Mouse (Mus musculus) stomach, postnatal 0 days (tissue): ENCODE data around the gene Capn11. TPM values are rescaled to one million over a fixed set of nuclear protein-coding genes. Genes with fewer than 3 reads are reported as not detected.

Experiments
- ATAC-seq: fragments of 200-750 bp; cut with Nextera tagmentation; 2 replicates; pipeline ENCODE4 v1.8.0; 2017; ENCODE audit not compliant: low FRiP score, low TSS enrichment
- DNase-seq: peaks from one replicate; pipeline ENCODE4 v3.0.0-alpha.2; 2016; ENCODE audit warnings: low spot score
- H3K27ac ChIP-seq: fragments of 300-500 bp; sonication (generic); replicated peaks from 2 replicates; pipeline ENCODE4 v1.5.1; 2014; ENCODE audit warnings: mild to moderate bottlenecking, control low read depth
- H3K27me3 ChIP-seq: fragments of 300-500 bp; sonication (generic); 2 replicates; pipeline ENCODE4 v1.6.1; 2014; ENCODE audit warnings: low read length; ENCODE audit not compliant: control insufficient read depth, insufficient read depth
- H3K36me3 ChIP-seq: fragments of 300-500 bp; sonication (generic); 2 replicates; pipeline ENCODE4 v1.6.1; 2014; ENCODE audit warnings: low read length, mixed read lengths; ENCODE audit not compliant: control insufficient read depth, insufficient read depth
- H3K4me1 ChIP-seq: fragments of 300-500 bp; sonication (generic); replicated peaks from 2 replicates; pipeline ENCODE4 v1.6.1; 2014; ENCODE audit warnings: antibody characterized with exemption; ENCODE audit not compliant: control insufficient read depth, insufficient read depth
- H3K4me2 ChIP-seq: fragments of 300-500 bp; sonication (generic); replicated peaks from 2 replicates; pipeline ENCODE4 v1.6.1; 2014; ENCODE audit warnings: low read depth, mild to moderate bottlenecking, control low read depth, moderate library complexity
- H3K4me3 ChIP-seq: fragments of 300-500 bp; sonication (generic); 2 replicates; pipeline ENCODE4 v1.5.1; 2014; ENCODE audit warnings: low read depth, low read length, control low read depth
- H3K9ac ChIP-seq: fragments of 300-500 bp; sonication (generic); 2 replicates; pipeline ENCODE4 v1.6.1; 2014; ENCODE audit warnings: mild to moderate bottlenecking, low read length, control low read depth, mixed read lengths
- H3K9me3 ChIP-seq: fragments of 300-500 bp; sonication (generic); 2 replicates; pipeline ENCODE4 v1.6.1; 2016; ENCODE audit warnings: low read length; ENCODE audit not compliant: control insufficient read depth
- CTCF ChIP-seq: IDR thresholded peaks from 2 replicates; pipeline ENCODE4 v1.5.1; 2016; ENCODE audit warnings: antibody characterized with exemption, low read depth, mild to moderate bottlenecking, moderate library complexity
- EP300 ChIP-seq: optimal IDR thresholded peaks from 2 replicates; pipeline ENCODE3; 2016; ENCODE audit warnings: antibody characterized with exemption
- WGBS: fragments of 180-500 bp; shearing (Covaris S2); extraction: QIAGEN DNeasy Blood & Tissue Kit; methylation state at CpG from one replicate; pipeline ENCODE4 v1.1.7; 2014; 5-methylcytosine and 5-hydroxymethylcytosine counted together
- polyA plus RNA-seq: library from polyadenylated mRNA; unstranded; fragments of >200 nt; fragmentation: Nextera tagmentation; extraction: Ambion mirVana; gene quantifications from 2 replicates; pipeline ENCODE4 v1.2.1, GENCODE M21; 2015

The Capn11 gene
- polyA plus RNA-seq, 1 experiment from 2014 or later: 0.06 TPM

DNA sequence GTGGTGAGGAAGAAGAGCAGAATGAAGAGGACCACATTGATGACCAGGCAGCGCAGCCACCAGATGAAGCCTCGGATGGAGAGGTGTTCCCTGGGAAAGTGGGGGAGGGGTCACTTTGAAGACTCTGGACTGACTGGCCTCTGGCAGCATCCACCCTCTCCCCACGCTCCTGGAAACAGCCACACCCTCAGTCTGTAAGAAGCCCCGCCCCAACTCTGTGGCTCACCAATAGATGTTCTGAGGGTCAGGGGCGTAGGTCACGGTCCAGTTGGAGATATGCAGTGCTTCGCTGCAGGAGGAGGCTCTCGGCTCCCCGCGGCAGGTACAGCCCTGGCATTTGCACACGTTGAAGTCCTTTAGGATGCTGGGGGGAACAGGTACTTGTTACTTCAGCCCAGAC, 7.0 kb upstream of the Capn11 start:
- TF ChIP-seq CTCF (no peak), EP300 (no peak)
- ATAC-seq (0 out of 2 replicates have a peak, but pooled peaks have one; percentile 5), DNase-seq (no peak)
- peaks cover 19% of the 10 kb centered on the region for H3K36me3 ChIP-seq
- 67% methylated on average over 11 of the region's 11 CpGs for WGBS
- H3K4me3 ChIP-seq: no peak overlapping the region
- H3K9ac ChIP-seq: no peak overlapping the region
- H3K4me2 ChIP-seq: no peak overlapping the region
- no peaks in the 10 kb centered on the region for H3K9me3 ChIP-seq
- H3K27me3 ChIP-seq: no peaks in the 10 kb centered on the region
- H3K4me1 ChIP-seq: no peaks in the 10 kb centered on the region
- H3K27ac ChIP-seq: no peak overlapping the region

DNA sequence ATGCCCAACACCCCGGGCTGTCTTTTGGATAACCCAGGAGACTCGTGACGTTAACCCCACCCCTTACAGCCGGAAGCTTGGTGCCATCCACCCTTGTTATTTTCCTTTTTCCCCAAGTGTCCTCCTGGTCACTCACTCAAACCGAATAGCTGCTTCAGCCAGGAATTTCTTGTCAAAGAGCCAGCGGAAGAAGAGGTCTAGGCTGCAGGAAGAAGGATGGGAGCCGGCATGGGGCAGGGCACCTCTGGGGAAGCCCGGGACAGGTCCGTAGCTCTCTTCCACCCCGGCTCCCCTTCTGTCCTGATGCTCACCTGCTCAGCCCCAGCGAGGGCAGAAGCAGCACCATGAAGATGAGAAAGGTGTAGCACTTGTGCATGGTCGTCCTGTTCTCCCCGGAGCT, 5.5 kb upstream of the Capn11 start:
- WGBS: 84% methylated on average over 13 of the region's 13 CpGs

DNA sequence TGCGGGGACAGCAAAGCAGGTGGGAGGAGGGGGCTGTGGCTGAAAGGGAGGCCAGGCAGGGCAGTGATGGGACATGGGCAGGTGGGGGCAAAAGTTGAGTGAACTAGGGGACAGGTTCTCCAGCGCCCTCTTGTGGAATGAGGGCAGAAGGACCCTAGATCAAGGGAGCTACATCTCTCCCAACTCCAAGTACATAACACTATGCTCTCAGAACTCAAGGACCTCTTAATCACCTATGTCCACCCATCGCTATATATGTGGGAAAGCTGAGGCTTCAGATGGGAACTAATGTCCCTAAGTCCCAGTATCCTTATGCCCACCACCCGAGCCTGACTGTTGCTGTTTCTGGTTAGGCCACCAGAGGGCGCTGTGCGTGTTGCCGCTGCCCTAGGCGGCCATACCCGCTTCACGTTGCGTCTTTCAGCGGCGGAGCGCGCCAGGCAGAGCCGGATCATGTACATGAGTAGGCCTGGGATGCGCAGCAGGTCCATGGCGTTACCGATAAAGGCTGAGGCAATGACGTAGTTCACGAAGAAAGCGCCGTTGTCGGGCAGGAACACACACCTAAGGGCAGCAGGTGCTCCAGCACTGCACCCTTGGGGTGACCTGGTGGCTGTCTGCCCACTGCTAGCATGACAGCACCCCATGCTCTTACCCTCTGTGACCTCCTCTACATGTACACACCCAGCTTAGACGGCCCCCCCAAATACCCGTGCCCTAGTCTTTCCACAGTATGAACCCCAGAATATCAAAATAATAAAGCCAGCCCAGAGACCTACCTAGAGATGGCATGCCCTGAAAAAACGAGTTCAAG, 4.2 kb upstream of the Capn11 start:
- Histone ChIP-seq H3K4me2 (0 out of 2 replicates have a peak overlapping the region, but pooled peaks have one; percentile 20), H3K27ac (no peak overlapping the region), H3K9ac (no peak overlapping the region), H3K4me1 (no peaks in the 10 kb centered on the region), H3K36me3 (peaks cover 19% of the 10 kb centered on the region), H3K4me3 (no peak overlapping the region), H3K9me3 (no peaks in the 10 kb centered on the region), H3K27me3 (no peaks in the 10 kb centered on the region)
- TF ChIP-seq CTCF (peak; percentile 95), EP300 (no peak)
- WGBS: 33% methylated on average over 27 of the region's 27 CpGs
- DNase-seq: peak; percentile 84
- ATAC-seq: peak; percentile 57

More for the DNA sequence above, 5.5 kb upstream of the Capn11 start:
- Histone ChIP-seq H3K27me3 (no peaks in the 10 kb centered on the region), H3K27ac (no peak overlapping the region), H3K9me3 (no peaks in the 10 kb centered on the region), H3K36me3 (peaks cover 19% of the 10 kb centered on the region), H3K9ac (no peak overlapping the region), H3K4me3 (no peak overlapping the region), H3K4me2 (no peak overlapping the region), H3K4me1 (no peaks in the 10 kb centered on the region)
- no peak for TF ChIP-seq EP300
- TF ChIP-seq CTCF: no peak
- DNase-seq (no peak), ATAC-seq (no peak)

DNA sequence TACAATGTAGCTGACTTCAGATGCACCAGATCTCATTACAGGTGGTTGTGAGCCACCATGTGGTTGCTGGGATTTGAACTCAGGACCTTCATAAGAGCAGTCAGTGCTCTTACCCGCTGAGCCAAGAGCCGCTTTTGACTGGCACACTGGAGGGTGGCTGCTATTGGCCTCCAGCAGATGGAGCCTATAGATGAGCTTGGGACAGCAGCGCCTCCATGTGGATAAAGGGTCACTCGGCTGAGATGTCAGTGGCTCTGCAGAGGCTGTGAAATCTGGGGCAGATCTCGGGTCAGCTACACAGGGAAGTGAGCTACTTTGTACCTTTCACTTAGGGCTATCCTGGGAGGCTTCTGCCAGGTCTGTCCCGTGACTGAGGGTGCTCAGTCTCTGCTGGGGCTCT, 3.3 kb downstream of the Capn11 start:
- DNase-seq (peak; percentile 46), ATAC-seq (peak; percentile 46; the same call in 1 of the 2 replicates)
- Histone ChIP-seq H3K4me1 (no peaks in the 10 kb centered on the region), H3K4me3 (no peak overlapping the region), H3K27me3 (no peaks in the 10 kb centered on the region), H3K27ac (no peak overlapping the region), H3K36me3 (no peaks in the 10 kb centered on the region), H3K9ac (no peak overlapping the region), H3K9me3 (no peaks in the 10 kb centered on the region), H3K4me2 (no peak overlapping the region)
- WGBS: 23% methylated on average over 6 of the region's 6 CpGs
- TF ChIP-seq EP300 (no peak), CTCF (peak; percentile 73)

- Histone ChIP-seq H3K9me3 (no peaks in the 10 kb centered on the region), H3K9ac (no peak overlapping the region), H3K4me2 (no peak overlapping the region), H3K36me3 (no peaks in the 10 kb centered on the region), H3K27me3 (no peaks in the 10 kb centered on the region), H3K27ac (no peak overlapping the region), H3K4me3 (no peak overlapping the region), H3K4me1 (no peaks in the 10 kb centered on the region)
- TF ChIP-seq EP300: no peak
- no peak for TF ChIP-seq CTCF
- ATAC-seq (no peak), DNase-seq (no peak)
- WGBS: 66% methylated on average over 7 of the region's 7 CpGs
These were observed 5.9 kb downstream of the Capn11 start for GRCm38 (mm10) chr17:45653233-45653632.

DNA sequence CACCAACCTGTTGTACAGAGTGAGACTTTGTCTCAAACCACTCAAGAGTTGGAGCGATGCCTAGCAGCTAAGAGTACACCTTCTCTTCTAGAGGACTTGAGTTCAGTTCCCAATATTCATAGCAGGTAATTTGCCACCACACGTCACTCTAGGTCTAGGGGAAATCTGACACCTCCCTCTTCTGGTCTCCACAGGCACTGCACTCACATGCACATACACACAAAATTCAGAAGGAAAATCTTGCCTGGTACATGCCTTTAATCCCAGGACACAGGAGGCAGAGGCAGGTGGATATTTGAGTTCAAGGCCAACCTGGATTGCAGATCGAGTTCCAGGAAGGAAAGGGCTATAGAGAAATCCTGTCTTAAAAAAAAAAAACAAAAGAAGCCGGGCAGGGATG, 14.9 kb downstream of the Capn11 start:
- Histone ChIP-seq H3K4me2 (no peak overlapping the region), H3K27ac (no peak overlapping the region), H3K9me3 (no peaks in the 10 kb centered on the region), H3K36me3 (no peaks in the 10 kb centered on the region), H3K4me1 (no peaks in the 10 kb centered on the region), H3K9ac (no peak overlapping the region), H3K4me3 (no peak overlapping the region), H3K27me3 (no peaks in the 10 kb centered on the region)
- TF ChIP-seq CTCF: peak; percentile 37
- no peak for TF ChIP-seq EP300
- WGBS: 95% methylated on average over 4 of the region's 4 CpGs
- no peak for ATAC-seq
- no peak for DNase-seq
